Mouse (Mus musculus): ENCODE results near the gene Shisal1.

- TF ChIP-seq POLR2A (IDR thresholded peaks at IDR 0.05; ENCODE audit: low read depth, low read length) (no peak), CTCF (conservative IDR thresholded peaks at IDR 0.05; ENCODE audit: insufficient read depth, insufficient read length, low read depth, low read length) (no peak)
Measured at GRCm38 (mm10) chr15:84372801-84373200, 74.1 kb downstream of the Shisal1 start.
